Mouse (Mus musculus): ENCODE data around the gene Suv39h2.

The Suv39h2 gene

GRCm38 (mm10) chr2:3422548-3422947, 52.3 kb downstream of the Suv39h2 start, which contains the start of gene Meig1:
TSS of gene Meig1 (minus strand) at chr2:3422648.
- no peak for DNase-seq (ENCODE audit: low spot score)

- DNase-seq (ENCODE audit: low spot score), result no peak
Measured at GRCm38 (mm10) chr2:3420157-3420556, 54.7 kb downstream of the Suv39h2 start.

GRCm38 (mm10) chr2:3418883-3419431, 55.9 kb downstream of the Suv39h2 start:
- DNase-seq (ENCODE audit: low spot score), result peak; percentile 72

GRCm38 (mm10) chr2:3415676-3416075, 59.2 kb downstream of the Suv39h2 start:
- DNase-seq (ENCODE audit: low spot score), result no peak

GRCm38 (mm10) chr2:3414241-3414640, 60.6 kb downstream of the Suv39h2 start:
- DNase-seq (ENCODE audit: low spot score), result no peak

- no peak for DNase-seq (ENCODE audit: low spot score)
Measured at GRCm38 (mm10) chr2:3407756-3408155, 67.1 kb downstream of the Suv39h2 start.

GRCm38 (mm10) chr2:3405981-3406380, 68.8 kb downstream of the Suv39h2 start:
- DNase-seq (ENCODE audit: low spot score), result no peak

Measured in urinary bladder, postnatal 10 days (tissue).